In genomic region chr10:19941063-19941462, GRCm38 (mm10) we compare ENCODE assay signal across 9 mouse cellular contexts. TPM values are rescaled to one million over a fixed set of nuclear protein-coding genes. Genes with fewer than 3 reads are reported as not detected.
A peak's percentile ranks its signal among the peaks of the same experiment; 100 is the strongest.
DNase-seq lines count a peak whose midpoint lies in the region; ATAC-seq and TF ChIP-seq lines count a peak whose summit lies in the region.
"Had no signal": no experiment of that assay in that cellular context is flagged by ENCODE, and none has a peak within 500 bp of the region (broad histone marks: within the 10 kb centered on the region; RNA-seq: fewer than 3 reads in every experiment).

No protein-coding gene starts in this region.

- no peaks in the 10 kb centered on the region for H3K9me3 ChIP-seq in hindbrain, postnatal 0 days (ENCODE audit: low read length)
- H3K9me3 ChIP-seq: neural tube, embryonic 13.5 days had no signal

- H3K4me1 ChIP-seq in hindbrain, postnatal 0 days (ENCODE audit: insufficient read depth, low read length), result no peaks in the 10 kb centered on the region; the same call in 1 of the 2 replicates
- H3K4me1 ChIP-seq: neural tube, embryonic 13.5 days had no signal

- WGBS in hindbrain, postnatal 0 days, result 67% methylated on average over 6 of the region's 6 CpGs

- no peak overlapping the region for H3K9ac ChIP-seq in hindbrain, postnatal 0 days (replicated peaks; ENCODE audit: low read length)
- H3K9ac ChIP-seq: neural tube, embryonic 13.5 days had no signal

- no peak for TF ChIP-seq CTCF in layer of hippocampus, adult 2 months (conservative IDR thresholded peaks at IDR 0.05)
- no peak for TF ChIP-seq CTCF in hindbrain, postnatal 0 days (IDR thresholded peaks at IDR 0.05; ENCODE audit: low read depth)

- H3K27me3 ChIP-seq in hindbrain, postnatal 0 days (ENCODE audit: insufficient read depth, low read length), result no peaks in the 10 kb centered on the region

- peak; percentile 52 to 64 for ATAC-seq in hematopoietic stem cell, adult 5-6 weeks (replicated peaks in 1 of 2; ENCODE audit: insufficient read depth in 1 of 2, low FRiP score in 2 of 2, low TSS enrichment in 1 of 2, low read depth in 1 of 2, poor library complexity in 2 of 2, severe bottlenecking in 2 of 2)
- ATAC-seq in hindbrain, postnatal 0 days, result no peak

- H3K4me3 ChIP-seq in layer of hippocampus, adult 2 months, result no peak overlapping the region
- H3K4me3 ChIP-seq in hindbrain, postnatal 0 days (ENCODE audit: low read length), result no peak overlapping the region
- H3K4me3 ChIP-seq: neural tube, embryonic 13.5 days had no signal

- H3K36me3 ChIP-seq in hindbrain, postnatal 0 days (ENCODE audit: insufficient read depth, low read length), result no peaks in the 10 kb centered on the region
- H3K36me3 ChIP-seq: neural tube, embryonic 13.5 days had no signal

- H3K4me2 ChIP-seq in hindbrain, postnatal 0 days (ENCODE audit: low read depth, low read length), result no peak overlapping the region
- H3K4me2 ChIP-seq: neural tube, embryonic 13.5 days had no signal

- no peak for DNase-seq in layer of hippocampus, adult 2 months (ENCODE audit: low spot score in 2 of 2)
- no peak for DNase-seq in layer of hippocampus, adult 8-10 months (ENCODE audit: low spot score in 2 of 2)
- peak; percentile 50 to 70 for DNase-seq in frontal cortex, adult 2 months (ENCODE audit: extremely low spot score in 1 of 2, low spot score in 1 of 2)
- DNase-seq in lung, postnatal 10 days, result peak; percentile 37
- no peak for DNase-seq in hindbrain, postnatal 0 days (ENCODE audit: low spot score)
- DNase-seq in layer of hippocampus, postnatal 14 days (ENCODE audit: low spot score in 2 of 2), result no peak
- DNase-seq in layer of hippocampus, postnatal 10 days (ENCODE audit: low spot score in 2 of 2), result no peak

- H3K27ac ChIP-seq in layer of hippocampus, adult 2 months, result 0 out of 2 replicates have a peak overlapping the region, but pooled peaks have one; percentile 14
- H3K27ac ChIP-seq in hindbrain, postnatal 0 days, result no peak overlapping the region
- H3K27ac ChIP-seq: neural tube, embryonic 13.5 days had no signal

RNA-seq across cellular contexts. Expression of gene Map3k5, which starts 6.8 kb away (rescaled TPM):
- 10 to 100 TPM; 30.6 to 33.1 TPM for total RNA-seq in layer of hippocampus, adult 2 months (2021)
- total RNA-seq in layer of hippocampus, adult 8-10 months (2022), result 10 to 100 TPM; 24.6 to 33.6 (median 24.8) TPM
- 10.5 and 10.9 TPM in 2 replicates for polyA plus RNA-seq in frontal cortex, adult 2 months (2012; rRNA removed)
- 22.7 and 29.0 TPM in 2 replicates for total RNA-seq in hematopoietic stem cell, adult 5-6 weeks (2017)
- total RNA-seq in hindbrain, postnatal 0 days (2014; rRNA removed), result 4.6 and 5.5 TPM in 2 replicates
- polyA plus RNA-seq in hindbrain, postnatal 0 days (2015; fragmentation: Nextera tagmentation; extraction: Ambion mirVana), result 0.91 and 1.4 TPM in 2 replicates
- 10 to 100 TPM; 24.2 to 24.4 TPM for total RNA-seq in layer of hippocampus, postnatal 14 days (2021)
- total RNA-seq in layer of hippocampus, postnatal 10 days (2021), result 10 to 100 TPM; 18.6 to 19.0 TPM

RNA-seq across cellular contexts. Expression of gene Pex7, which starts 33.6 kb away (rescaled TPM):
- 10 to 100 TPM; 19.3 to 22.0 TPM for total RNA-seq in layer of hippocampus, adult 2 months (2021)
- 10 to 100 TPM; 20.8 to 24.8 (median 23.2) TPM for total RNA-seq in layer of hippocampus, adult 8-10 months (2022)
- polyA plus RNA-seq in frontal cortex, adult 2 months (2012; rRNA removed), result 31.8 and 36.1 TPM in 2 replicates
- 50.3 and 52.9 TPM in 2 replicates for total RNA-seq in hematopoietic stem cell, adult 5-6 weeks (2017)
- total RNA-seq in hindbrain, postnatal 0 days (2014; rRNA removed), result 30.6 and 40.6 TPM in 2 replicates
- polyA plus RNA-seq in hindbrain, postnatal 0 days (2015; fragmentation: Nextera tagmentation; extraction: Ambion mirVana), result 39.7 and 44.6 TPM in 2 replicates
- 10 to 100 TPM; 25.7 to 28.6 TPM for total RNA-seq in layer of hippocampus, postnatal 14 days (2021)
- 10 to 100 TPM; 23.5 to 26.5 TPM for total RNA-seq in layer of hippocampus, postnatal 10 days (2021)

Comparison
In these comparisons a context has a peak if more than half of its experiments do, and no peak if none do; other contexts are left out.
1. DNase-seq: peak in frontal cortex, adult 2 months (2 of 2) and lung, postnatal 10 days (single experiment); none in layer of hippocampus, adult 2 months (0 of 2), layer of hippocampus, adult 8-10 months (0 of 2), hindbrain, postnatal 0 days (single experiment), layer of hippocampus, postnatal 14 days (0 of 2) and layer of hippocampus, postnatal 10 days (0 of 2).